Mouse (Mus musculus): ENCODE data around the gene Tmem141. TPM values are rescaled to one million over a fixed set of nuclear protein-coding genes. Genes with fewer than 3 reads are reported as not detected.

Gene Tmem141
- total and polyA plus RNA-seq, 3 experiments: 6.2 to 11.1 (median 7.7) TPM

DNA sequence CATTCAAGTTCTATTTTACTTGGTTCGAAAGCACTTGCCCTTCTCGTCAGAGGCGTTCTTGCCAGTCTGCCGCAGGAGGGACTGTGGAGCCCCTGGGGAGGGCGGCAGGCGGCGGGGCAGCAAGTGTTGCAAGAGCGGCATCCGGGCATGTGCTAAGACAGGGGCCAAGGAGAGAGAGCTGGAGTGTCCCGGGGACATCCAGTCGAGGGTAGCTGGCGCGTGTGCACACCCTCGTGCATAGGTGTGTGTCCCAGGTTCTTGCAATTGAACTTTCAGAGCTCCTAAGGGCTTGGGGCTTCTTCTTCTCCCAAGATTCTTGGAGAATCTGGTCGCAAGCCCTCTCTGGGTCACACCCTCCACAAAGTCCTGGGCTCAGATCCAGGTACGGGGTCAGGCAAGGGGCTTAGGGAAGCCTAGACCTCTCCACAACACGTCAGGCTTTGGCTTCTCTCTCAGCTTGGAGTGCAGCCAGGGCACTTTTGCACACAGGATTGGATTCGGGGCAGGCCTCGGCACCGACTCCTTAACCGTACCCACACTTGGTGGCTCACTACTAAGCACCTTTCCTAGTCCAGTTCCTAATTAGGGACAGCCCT lies 46.3 kb downstream of the Tmem141 start:
- no peaks in the 10 kb centered on the region for H3K27me3 ChIP-seq (replicated peaks)
- peak; percentile 47 for DNase-seq (ENCODE audit: extremely low read depth)
- dilution Hi-C loops (cut with MboI; ENCODE audit: extremely low pct_ligation_motif_present, extremely low pct_unique_long_range_greater_than_20kb, low sequenced_read_pairs): no loop called here

DNA sequence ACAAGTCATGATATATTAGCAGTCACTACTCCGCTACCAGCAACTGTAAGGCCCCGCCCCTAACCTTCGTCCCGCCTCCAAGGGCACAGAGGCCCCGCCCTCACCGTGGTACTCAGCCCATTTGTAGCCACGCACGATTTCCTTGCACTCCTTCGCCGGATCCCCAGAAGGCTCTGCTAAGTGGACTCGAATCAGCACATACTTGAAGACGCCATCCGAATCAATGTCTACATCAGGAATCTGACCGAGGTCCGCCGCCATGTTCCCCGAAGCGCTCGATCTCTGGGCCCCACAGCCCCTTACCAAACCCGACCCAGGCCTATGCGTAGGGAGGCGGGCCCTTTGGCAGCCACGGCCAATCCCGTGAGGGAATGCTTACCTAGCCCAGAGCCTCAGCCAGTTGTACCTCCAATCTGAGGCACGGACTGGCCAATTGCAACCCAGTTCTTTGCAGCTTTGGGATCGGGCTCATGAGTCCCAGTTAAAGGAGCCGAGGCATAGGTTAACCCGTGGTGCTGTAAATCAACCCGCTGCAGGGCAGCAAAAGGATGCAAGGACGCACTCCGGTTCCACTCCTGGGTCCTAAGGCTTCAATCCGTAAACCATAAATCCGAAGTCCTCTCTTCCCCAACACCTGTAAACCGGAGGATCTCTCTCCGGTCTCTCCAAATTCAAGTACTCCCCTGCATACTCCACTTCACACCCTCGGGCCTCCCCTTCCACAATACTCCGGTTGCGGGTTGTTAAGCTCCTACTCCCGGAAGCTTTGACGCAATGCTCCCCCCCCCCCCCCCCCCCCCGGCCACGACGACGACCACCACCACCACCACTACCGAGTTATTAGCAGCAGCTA lies 47.0 kb downstream of the Tmem141 start, which contains the start of the genes Mamdc4 and Phpt1:
Mamdc4 (minus strand) TSS at position 267 of the 853 bp plus-strand sequence.
Phpt1 (minus strand) TSS at position 646 of the 853 bp plus-strand sequence.
- peak within 1 kb of the TSS; percentile 55 to 84 (median 67) for H3K4me3 ChIP-seq (replicated peaks in 1 of 3; ENCODE audit: low read depth in 2 of 3, low read length in 2 of 3, poor library complexity in 1 of 3)
- H3K4me2 ChIP-seq (ENCODE audit: insufficient read depth, low read depth, poor library complexity, severe bottlenecking): peak within 1 kb of the TSS; percentile 62
- H3K9ac ChIP-seq (ENCODE audit: insufficient read depth, low read depth): peak within 1 kb of the TSS; percentile 80
- peak within 1 kb of the TSS; percentile 80 for H3K27ac ChIP-seq (ENCODE audit: insufficient read depth, low read depth)
- dilution Hi-C loops (cut with MboI; ENCODE audit: extremely low pct_ligation_motif_present, extremely low pct_unique_long_range_greater_than_20kb, low sequenced_read_pairs) (no loop called here), in situ Hi-C loops (cut with MboI; ENCODE audit: low pct_ligation_motif_present, low pct_unique_long_range_greater_than_20kb, low sequenced_read_pairs) (no loop called here)
- peaks cover 36% of the 10 kb centered on the region for H3K9me3 ChIP-seq (replicated peaks; ENCODE audit: low read length)
- H3K79me2 ChIP-seq (replicated peaks; ENCODE audit: control insufficient read depth, extremely low read depth, insufficient read depth, poor library complexity, severe bottlenecking): no peaks in the 10 kb centered on the region
- H3K36me3 ChIP-seq (replicated peaks in 1 of 2; ENCODE audit: control insufficient read depth in 1 of 2, insufficient read depth in 1 of 2, low read length in 1 of 2): peaks cover 18 to 72% of the 10 kb centered on the region in 2 experiments
- H3K27me3 ChIP-seq (replicated peaks): no peaks in the 10 kb centered on the region
- DNase-seq (ENCODE audit: extremely low read depth): peak; percentile 98
- peaks cover 4 to 24% of the 10 kb centered on the region in 2 experiments; a peak in 3 of 4 replicates for H3K4me1 ChIP-seq (ENCODE audit: control insufficient read depth in 1 of 2, insufficient read depth in 2 of 2)
- TF ChIP-seq MAX (IDR thresholded peaks at IDR 0.05; ENCODE audit: low read length) (peak; percentile 64; the same call in 1 of the 2 replicates), ZNF384 (IDR thresholded peaks at IDR 0.05; ENCODE audit: low read depth, low read length) (no peak), CHD2 (IDR thresholded peaks at IDR 0.05; ENCODE audit: low read length) (peak; percentile 97), MYC (IDR thresholded peaks at IDR 0.05; ENCODE audit: low read depth, low read length) (no peak), SMC3 (IDR thresholded peaks at IDR 0.05; ENCODE audit: low read depth, low read length) (no peak), TBP (conservative IDR thresholded peaks at IDR 0.05; ENCODE audit: low read depth, low read length) (peak; percentile 74; the same call in 1 of the 2 replicates), KAT2A (IDR thresholded peaks at IDR 0.05; ENCODE audit: insufficient replicate concordance, low read length) (peak; percentile 72; the same call in 1 of the 2 replicates), HCFC1 (IDR thresholded peaks at IDR 0.05; ENCODE audit: low read depth, low read length) (peak; percentile 85), RAD21 (IDR thresholded peaks at IDR 0.05; ENCODE audit: low read depth, low read length) (no peak), NELFE (IDR thresholded peaks at IDR 0.05; ENCODE audit: low read depth, low read length) (peak; percentile 71), RCOR1 (conservative IDR thresholded peaks at IDR 0.05; ENCODE audit: low read depth, low read length) (no peak), UBTF (IDR thresholded peaks at IDR 0.05; ENCODE audit: low read depth, low read length) (no peak), POLR2A (IDR thresholded peaks at IDR 0.05; ENCODE audit: low read depth, low read length) (peak; percentile 84), MAFK (IDR thresholded peaks at IDR 0.05; ENCODE audit: insufficient replicate concordance, low read length) (no peak), MEF2A (IDR thresholded peaks at IDR 0.05; ENCODE audit: borderline replicate concordance, low read depth, low read length) (peak; percentile 25; the same call in 1 of the 2 replicates), ZKSCAN1 (IDR thresholded peaks at IDR 0.05; ENCODE audit: borderline replicate concordance, low read depth, low read length) (no peak), BHLHE40 (IDR thresholded peaks at IDR 0.05; ENCODE audit: low read depth, low read length) (0 out of 2 replicates have a peak, but pooled peaks have one; percentile 3), ZMIZ1 (IDR thresholded peaks at IDR 0.05; ENCODE audit: low read depth, low read length) (peak; percentile 71; the same call in 1 of the 2 replicates), SIN3A (IDR thresholded peaks at IDR 0.05; ENCODE audit: low read length) (peak; percentile 63), USF1 (IDR thresholded peaks at IDR 0.05; ENCODE audit: low read depth, low read length) (no peak), TCF12 (IDR thresholded peaks at IDR 0.05; ENCODE audit: low read depth, low read length) (peak; percentile 22; the same call in 1 of the 2 replicates), CTCF (conservative IDR thresholded peaks at IDR 0.05 in 1 of 2, IDR thresholded peaks at IDR 0.05 in 1 of 2; ENCODE audit: low read depth in 2 of 2, low read length in 2 of 2) (no peak), ELF1 (IDR thresholded peaks at IDR 0.05; ENCODE audit: low read depth, low read length) (peak; percentile 35; the same call in 1 of the 2 replicates), PAX5 (IDR thresholded peaks at IDR 0.05; ENCODE audit: low read length) (no peak)

More for the DNA sequence above, 46.3 kb downstream of the Tmem141 start:
- peak overlapping the region; percentile 80 for H3K9ac ChIP-seq (ENCODE audit: insufficient read depth, low read depth)
- H3K4me2 ChIP-seq (ENCODE audit: insufficient read depth, low read depth, poor library complexity, severe bottlenecking): peak overlapping the region; percentile 18
- H3K4me1 ChIP-seq (ENCODE audit: control insufficient read depth in 1 of 2, insufficient read depth in 2 of 2): peaks cover 5 to 29% of the 10 kb centered on the region in 2 experiments; a peak in 3 of 4 replicates
- peaks cover 39% of the 10 kb centered on the region for H3K9me3 ChIP-seq (replicated peaks; ENCODE audit: low read length)
- in situ Hi-C loops (cut with MboI; ENCODE audit: low pct_ligation_motif_present, low pct_unique_long_range_greater_than_20kb, low sequenced_read_pairs): no loop called here
- H3K4me3 ChIP-seq (replicated peaks in 1 of 3; ENCODE audit: low read depth in 2 of 3, low read length in 2 of 3, poor library complexity in 1 of 3): peak overlapping the region; percentile 20 to 55 (median 31)
- H3K36me3 ChIP-seq (replicated peaks in 1 of 2; ENCODE audit: control insufficient read depth in 1 of 2, insufficient read depth in 1 of 2, low read length in 1 of 2): peaks cover 14 to 67% of the 10 kb centered on the region in 2 experiments
- TF ChIP-seq POLR2AphosphoS2 (IDR thresholded peaks at IDR 0.05; ENCODE audit: low read depth, low read length): no peak
- TF ChIP-seq E2F4 (IDR thresholded peaks at IDR 0.05; ENCODE audit: insufficient replicate concordance, low read depth, low read length): no peak
- TF ChIP-seq BHLHE40 (IDR thresholded peaks at IDR 0.05; ENCODE audit: low read depth, low read length): no peak
- TF ChIP-seq MAFK (IDR thresholded peaks at IDR 0.05; ENCODE audit: insufficient replicate concordance, low read length): no peak
- no peak for TF ChIP-seq IRF4 (IDR thresholded peaks at IDR 0.05; ENCODE audit: low read depth, low read length)
- TF ChIP-seq GABPA (IDR thresholded peaks at IDR 0.05; ENCODE audit: insufficient replicate concordance, low read depth, low read length): no peak
- TF ChIP-seq USF1 (IDR thresholded peaks at IDR 0.05; ENCODE audit: low read depth, low read length): no peak
- no peak for TF ChIP-seq MXI1 (IDR thresholded peaks at IDR 0.05; ENCODE audit: low read depth, low read length)
- no peak for TF ChIP-seq ZMIZ1 (IDR thresholded peaks at IDR 0.05; ENCODE audit: low read depth, low read length)
- TF ChIP-seq ZNF384 (IDR thresholded peaks at IDR 0.05; ENCODE audit: low read depth, low read length): no peak
- no peak for TF ChIP-seq USF2 (conservative IDR thresholded peaks at IDR 0.05; ENCODE audit: low read depth, low read length)
- TF ChIP-seq TBP (conservative IDR thresholded peaks at IDR 0.05; ENCODE audit: low read depth, low read length): no peak
- TF ChIP-seq ZC3H11A (IDR thresholded peaks at IDR 0.05; ENCODE audit: low read depth, low read length): no peak
- no peak for TF ChIP-seq TCF12 (IDR thresholded peaks at IDR 0.05; ENCODE audit: low read depth, low read length)
- no peak; the same call in 1 of the 2 replicates for TF ChIP-seq MAX (IDR thresholded peaks at IDR 0.05; ENCODE audit: low read length)
- no peak for TF ChIP-seq JUN (IDR thresholded peaks at IDR 0.05; ENCODE audit: insufficient read depth, low read depth, low read length)
- no peak for TF ChIP-seq KAT2A (IDR thresholded peaks at IDR 0.05; ENCODE audit: insufficient replicate concordance, low read length)
- H3K79me2 ChIP-seq (replicated peaks; ENCODE audit: control insufficient read depth, extremely low read depth, insufficient read depth, poor library complexity, severe bottlenecking): no peaks in the 10 kb centered on the region
- peak overlapping the region; percentile 54 for H3K27ac ChIP-seq (ENCODE audit: insufficient read depth, low read depth)
